Mouse (Mus musculus) erythroblast, embryonic 14.5 days (primary cell): Measurements from ENCODE around the gene Setd7.

Source experiments
- GATA1 ChIP-seq: IDR thresholded peaks from 2 replicates; pipeline ENCODE4 v1.6.1; 2012; ENCODE audit warnings: low read length, inconsistent platforms, mixed read lengths
- TAL1 ChIP-seq: IDR thresholded peaks from 3 replicates; pipeline ENCODE4 v1.6.1; 2012; ENCODE audit warnings: low read length, inconsistent platforms, mixed read lengths

GRCm38 (mm10) chr3:51603705-51604291, 43.1 kb upstream of the Setd7 start:
- TF ChIP-seq GATA1, result no peak
- TF ChIP-seq TAL1, result no peak
